Mouse (Mus musculus): ENCODE measurements around the gene Nit1.

Nit1 gene

GRCm38 (mm10) chr1:171294298-171295062 is 51.0 kb downstream of the Nit1 start, which contains the start of gene Ufc1:
Ufc1 (minus strand) TSS chr1:171295024.
- in situ Hi-C loops (cut with MboI, MseI), result no loop called here

GRCm38 (mm10) chr1:171293906-171294297 is 51.5 kb downstream of the Nit1 start:
- in situ Hi-C loops (cut with MboI, MseI), result no loop called here

GRCm38 (mm10) chr1:171293351-171293750 is 52.1 kb downstream of the Nit1 start:
- in situ Hi-C loops (cut with MboI, MseI), result no loop called here

GRCm38 (mm10) chr1:171288328-171288727 is 57.1 kb downstream of the Nit1 start:
- in situ Hi-C loops (cut with MboI, MseI), result no loop called here
